Comparison of ENCODE assay signal across 9 mouse cellular contexts in the genomic region with DNA sequence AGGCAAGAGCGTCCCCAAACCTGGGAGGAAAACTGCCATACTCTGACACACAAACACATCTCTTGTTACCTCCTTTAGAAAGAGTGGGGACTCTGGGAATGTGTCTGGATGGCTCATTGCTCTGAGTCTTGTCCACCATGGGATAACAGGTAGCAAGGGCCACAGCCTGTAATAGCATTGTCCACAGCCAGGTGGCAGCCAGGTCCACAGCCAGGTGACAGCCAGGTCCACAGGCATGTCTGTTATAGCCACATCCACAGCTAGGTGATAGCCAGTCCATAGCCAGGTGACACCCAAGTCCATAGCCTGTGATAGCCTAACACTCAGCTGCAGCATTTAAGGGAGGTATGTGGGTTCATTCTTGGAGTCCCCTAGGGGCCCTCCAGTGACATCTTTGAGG. TPM values are rescaled to one million over a fixed set of nuclear protein-coding genes. Genes with fewer than 3 reads are reported as not detected.
A peak's percentile ranks its signal among the peaks of the same experiment; 100 is the strongest.
DNase-seq lines count a peak whose midpoint lies in the region; ATAC-seq and TF ChIP-seq lines count a peak whose summit lies in the region.
"Had no signal": no experiment of that assay in that cellular context is flagged by ENCODE, and none has a peak within 500 bp of the region (broad histone marks: within the 10 kb centered on the region; RNA-seq: fewer than 3 reads in every experiment).

No protein-coding gene starts in this region.

- H3K9me3 ChIP-seq in liver, embryonic 12.5 days (replicated peaks), result no peaks in the 10 kb centered on the region
- no peaks in the 10 kb centered on the region for H3K9me3 ChIP-seq in MEL (replicated peaks; ENCODE audit: insufficient read depth, low read length)
- H3K9me3 ChIP-seq in hindbrain, embryonic 13.5 days, result no peaks in the 10 kb centered on the region
- H3K9me3 ChIP-seq: liver, embryonic 13.5 days had no signal

- H3K4me3 ChIP-seq in liver, adult 2 months (ENCODE audit: insufficient read depth, low read depth, low read length), result no peak overlapping the region
- H3K4me3 ChIP-seq in liver, embryonic 12.5 days, result no peak overlapping the region
- H3K4me3 ChIP-seq in MEL (ENCODE audit: control insufficient read depth in 1 of 2, insufficient read depth in 1 of 2, low read depth in 2 of 2, low read length in 2 of 2), result no peak overlapping the region
- H3K4me3 ChIP-seq in cerebellum, adult 2 months (replicated peaks; ENCODE audit: insufficient read depth, low read depth, low read length), result no peak overlapping the region
- no peak overlapping the region for H3K4me3 ChIP-seq in hindbrain, embryonic 13.5 days
- H3K4me3 ChIP-seq: liver, embryonic 13.5 days had no signal

- peak; percentile 49 for DNase-seq in liver, adult 2 months (ENCODE audit: extremely low read depth, low read depth, low spot score)
- no peak for DNase-seq in MEL (ENCODE audit: low read depth, low spot score)
- DNase-seq in cerebellum, adult 2 months, result peak; percentile 52 to 61
- DNase-seq in kidney, postnatal 25 days, result peak; percentile 48 to 60
- DNase-seq in urinary bladder, postnatal 36 days (ENCODE audit: low spot score in 2 of 2), result no peak
- DNase-seq: liver, embryonic 13.5 days; retina, postnatal 1 day had no signal

- TF ChIP-seq RAD21 in MEL (IDR thresholded peaks at IDR 0.05; ENCODE audit: low read depth, low read length), result no peak; the same call in 1 of the 2 replicates

- TF ChIP-seq EP300 in MEL (IDR thresholded peaks at IDR 0.05; ENCODE audit: low read depth in 1 of 2, low read length in 2 of 2), result no peak

- no peaks in the 10 kb centered on the region for H3K4me1 ChIP-seq in liver, adult 2 months (ENCODE audit: control insufficient read depth, insufficient read depth, low read length)
- peaks cover 6% of the 10 kb centered on the region; the same call in 1 of the 2 replicates for H3K4me1 ChIP-seq in liver, embryonic 12.5 days
- peaks cover 7 to 13% of the 10 kb centered on the region in 2 experiments for H3K4me1 ChIP-seq in MEL (ENCODE audit: control insufficient read depth in 1 of 2, insufficient read depth in 2 of 2, low read length in 2 of 2)
- peaks cover 18% of the 10 kb centered on the region for H3K4me1 ChIP-seq in cerebellum, adult 2 months (ENCODE audit: control insufficient read depth, insufficient read depth, low read length)
- H3K4me1 ChIP-seq in hindbrain, embryonic 13.5 days (replicated peaks), result peaks cover 27% of the 10 kb centered on the region

- H3K4me2 ChIP-seq in liver, embryonic 12.5 days, result no peak overlapping the region
- H3K4me2 ChIP-seq in hindbrain, embryonic 13.5 days, result no peak overlapping the region
- H3K4me2 ChIP-seq: liver, embryonic 13.5 days had no signal

- no peak overlapping the region for H3K27ac ChIP-seq in liver, adult 2 months (replicated peaks; ENCODE audit: insufficient read depth, low read depth, low read length)
- H3K27ac ChIP-seq in liver, embryonic 12.5 days, result no peak overlapping the region
- H3K27ac ChIP-seq in MEL (ENCODE audit: control insufficient read depth, low read depth, low read length), result no peak overlapping the region
- no peak overlapping the region for H3K27ac ChIP-seq in cerebellum, adult 2 months (ENCODE audit: insufficient read depth, low read length)
- no peak overlapping the region for H3K27ac ChIP-seq in hindbrain, embryonic 13.5 days
- H3K27ac ChIP-seq: liver, embryonic 13.5 days had no signal

- ATAC-seq in liver, embryonic 12.5 days, result no peak
- ATAC-seq in hindbrain, embryonic 13.5 days (ENCODE audit: low FRiP score), result no peak

- H3K27me3 ChIP-seq in liver, adult 2 months (ENCODE audit: control insufficient read depth, insufficient read depth, low read length), result no peaks in the 10 kb centered on the region
- H3K27me3 ChIP-seq in liver, embryonic 12.5 days (replicated peaks), result peaks cover 4% of the 10 kb centered on the region; the same call in 1 of the 2 replicates
- H3K27me3 ChIP-seq in MEL (ENCODE audit: control insufficient read depth in 1 of 2, insufficient read depth in 2 of 2, low read length in 2 of 2), result no peaks in the 10 kb centered on the region
- H3K27me3 ChIP-seq in cerebellum, adult 2 months (ENCODE audit: control insufficient read depth, insufficient read depth, low read length), result no peaks in the 10 kb centered on the region
- H3K27me3 ChIP-seq in hindbrain, embryonic 13.5 days, result 0 out of 2 replicates have a peak, but pooled peaks cover 4% of the 10 kb centered on the region

- H3K79me2 ChIP-seq in liver, adult 2 months (ENCODE audit: control insufficient read depth, insufficient read depth, low read length), result no peaks in the 10 kb centered on the region
- no peaks in the 10 kb centered on the region for H3K79me2 ChIP-seq in MEL (ENCODE audit: control insufficient read depth, insufficient read depth, low read length, poor library complexity)

- H3K9ac ChIP-seq in liver, adult 2 months (ENCODE audit: low read depth, low read length), result no peak overlapping the region
- H3K9ac ChIP-seq in liver, embryonic 12.5 days, result no peak overlapping the region
- H3K9ac ChIP-seq in MEL (ENCODE audit: control insufficient read depth, low read depth, low read length, poor library complexity, severe bottlenecking), result no peak overlapping the region
- no peak overlapping the region for H3K9ac ChIP-seq in hindbrain, embryonic 13.5 days
- H3K9ac ChIP-seq: liver, embryonic 13.5 days had no signal

- no peaks in the 10 kb centered on the region for H3K36me3 ChIP-seq in liver, adult 2 months (ENCODE audit: control insufficient read depth, insufficient read depth, low read length)
- H3K36me3 ChIP-seq in liver, embryonic 12.5 days, result no peaks in the 10 kb centered on the region
- peaks cover 0 to 8% of the 10 kb centered on the region in 2 experiments; a peak in 2 of 4 replicates for H3K36me3 ChIP-seq in MEL (ENCODE audit: control insufficient read depth in 1 of 2, insufficient read depth in 2 of 2, low read length in 2 of 2)
- H3K36me3 ChIP-seq in hindbrain, embryonic 13.5 days, result no peaks in the 10 kb centered on the region
- H3K36me3 ChIP-seq: liver, embryonic 13.5 days had no signal

- TF ChIP-seq CTCF in liver, adult 2 months (IDR thresholded peaks at IDR 0.05; ENCODE audit: low read depth, low read length), result peak; percentile 95
- peak; percentile 22 to 43 (median 30); a peak in 4 of 6 replicates for TF ChIP-seq CTCF in MEL (IDR thresholded peaks at IDR 0.05 in 2 of 3, conservative IDR thresholded peaks at IDR 0.05 in 1 of 3; ENCODE audit: control insufficient read depth in 1 of 3, insufficient read depth in 1 of 3, low read depth in 2 of 3, low read length in 3 of 3, poor library complexity in 1 of 3, severe bottlenecking in 1 of 3)
- TF ChIP-seq CTCF in cerebellum, adult 2 months (IDR thresholded peaks at IDR 0.05; ENCODE audit: borderline replicate concordance, insufficient read depth, low read depth, low read length), result peak; percentile 71

- no peak for TF ChIP-seq POLR2A in liver, adult 2 months (IDR thresholded peaks at IDR 0.05; ENCODE audit: extremely low read depth, insufficient read depth, low read length)
- no peak for TF ChIP-seq POLR2A in MEL (IDR thresholded peaks at IDR 0.05; ENCODE audit: control insufficient read depth in 1 of 2, insufficient read depth in 1 of 2, low read depth in 1 of 2, low read length in 2 of 2, poor library complexity in 1 of 2)
- no peak for TF ChIP-seq POLR2A in cerebellum, adult 2 months (IDR thresholded peaks at IDR 0.05; ENCODE audit: borderline replicate concordance, insufficient read depth, low read length)

- 83% methylated on average over 1 of the region's 1 CpGs for WGBS in liver, adult 2 months
- WGBS in liver, embryonic 12.5 days (ENCODE audit: insufficient replicate concordance), result 82% methylated on average over 1 of the region's 1 CpGs
- WGBS in cerebellum, adult 2 months, result 97% methylated on average over 1 of the region's 1 CpGs
- 100% methylated on average over 1 of the region's 1 CpGs for WGBS in hindbrain, embryonic 13.5 days

TF ChIP-seq in MEL, 35 proteins besides CTCF, POLR2A, EP300 and RAD21:
- TF ChIP-seq SMC3 (IDR thresholded peaks at IDR 0.05; ENCODE audit: low read depth, low read length) (peak; percentile 36), HCFC1 (IDR thresholded peaks at IDR 0.05; ENCODE audit: low read depth, low read length) (no peak)

RNA-seq across cellular contexts. Expression of a gene that starts 25.3 kb away (rescaled TPM):
- total RNA-seq in liver, adult 2 months (2014; rRNA removed), result 0.28 and 0.47 TPM in 2 replicates
- polyA plus RNA-seq in liver, adult 2 months (2012; rRNA removed), result 0.58 and 1.2 TPM in 2 replicates
- 0.33 and 0.38 TPM in 2 replicates for polyA plus RNA-seq in liver, embryonic 12.5 days (2016; fragmentation: Nextera tagmentation; extraction: Ambion mirVana)
- total RNA-seq in MEL (2012; rRNA removed), result 13.1 and 15.1 TPM in 2 replicates
- 10 to 100 TPM in 1 of 2 experiments, not detected in 1; 24.5 TPM for polyA plus RNA-seq in MEL (2012; ENCODE audit: insufficient read depth in 1 of 2, insufficient read length in 2 of 2, low read depth in 1 of 2, low replicate concordance in 2 of 2, missing spikeins in 1 of 2)
- polyA plus RNA-seq in cerebellum, adult 2 months (2012; rRNA removed), result 46.2 and 51.5 TPM in 2 replicates
- polyA plus RNA-seq in hindbrain, embryonic 13.5 days (2015; fragmentation: Nextera tagmentation; extraction: Ambion mirVana), result 0.60 and 0.89 TPM in 2 replicates

RNA-seq across cellular contexts. Expression of a gene that starts 35.1 kb away (rescaled TPM):
- 0.20 and 0.37 TPM in 2 replicates for total RNA-seq in liver, adult 2 months (2014; rRNA removed)
- 0.44 and 0.55 TPM in 2 replicates for polyA plus RNA-seq in liver, adult 2 months (2012; rRNA removed)
- polyA plus RNA-seq in liver, embryonic 12.5 days (2016; fragmentation: Nextera tagmentation; extraction: Ambion mirVana), result 15.6 and 17.1 TPM in 2 replicates
- total RNA-seq in MEL (2012; rRNA removed), result 1.2 and 1.3 TPM in 2 replicates
- polyA plus RNA-seq in MEL (2012; ENCODE audit: insufficient read depth in 1 of 2, insufficient read length in 2 of 2, low read depth in 1 of 2, low replicate concordance in 2 of 2, missing spikeins in 1 of 2), result 10 to 100 TPM in 1 of 2 experiments, not detected in 1; 10.4 TPM
- 2.0 and 2.2 TPM in 2 replicates for polyA plus RNA-seq in cerebellum, adult 2 months (2012; rRNA removed)
- 10.7 TPM in 2 replicates for polyA plus RNA-seq in hindbrain, embryonic 13.5 days (2015; fragmentation: Nextera tagmentation; extraction: Ambion mirVana)

Comparison
In these comparisons a context has a peak if more than half of its experiments do, and no peak if none do; other contexts are left out.
1. DNase-seq: peak in liver, adult 2 months (single experiment), cerebellum, adult 2 months (2 of 2) and kidney, postnatal 25 days (2 of 2); none in MEL (single experiment) and urinary bladder, postnatal 36 days (0 of 2).
2. CTCF ChIP-seq: peak in every context shown above with its lines; median percentile 95 in liver, adult 2 months; 71 in cerebellum, adult 2 months; 30 in MEL.